Mouse (Mus musculus) forebrain, embryonic 10.5 days (tissue): ENCODE results near the gene Stk38. TPM values are rescaled to one million over a fixed set of nuclear protein-coding genes. Genes with fewer than 3 reads are reported as not detected.
"Not testable (repeated sequence)": the region's sequence is repeated elsewhere in the genome, so short reads cannot be mapped to it uniquely, and the experiment has no call there.

Experiments
- DNase-seq: peaks from one replicate; pipeline ENCODE4 v3.0.0-alpha.2; 2017; ENCODE audit warnings: low spot score; ENCODE audit errors: extremely low spot score
- H3K27ac ChIP-seq: fragments of 300-500 bp; sonication (generic); 2 replicates; pipeline ENCODE4 v1.5.1; 2016; ENCODE audit warnings: mild to moderate bottlenecking
- H3K27me3 ChIP-seq: fragments of 300-500 bp; sonication (generic); 2 replicates; pipeline ENCODE4 v1.6.1; 2016; ENCODE audit warnings: mild to moderate bottlenecking; ENCODE audit not compliant: poor library complexity, severe bottlenecking
- H3K36me3 ChIP-seq: fragments of 300-500 bp; sonication (generic); replicated peaks from 2 replicates; pipeline ENCODE4 v1.6.1; 2016; ENCODE audit warnings: mild to moderate bottlenecking, moderate library complexity
- H3K4me1 ChIP-seq: fragments of 300-500 bp; sonication (generic); 2 replicates; pipeline ENCODE4 v1.6.1; 2016
- H3K4me3 ChIP-seq: fragments of 300-500 bp; sonication (generic); 2 replicates; pipeline ENCODE4 v1.5.1; 2016; ENCODE audit warnings: mild to moderate bottlenecking, moderate library complexity
- H3K9me3 ChIP-seq: fragments of 300-500 bp; sonication (generic); 2 replicates; pipeline ENCODE4 v1.6.1; 2016; ENCODE audit warnings: mild to moderate bottlenecking, moderate library complexity
- WGBS: fragments of 180-500 bp; shearing (Covaris S2); methylation state at CpG from one replicate; pipeline ENCODE4 v1.1.7; 2016; 5-methylcytosine and 5-hydroxymethylcytosine counted together
- polyA plus RNA-seq: library from polyadenylated mRNA; unstranded; fragments of >200 nt; fragmentation: Nextera tagmentation; extraction: Ambion mirVana; gene quantifications from 2 replicates; pipeline ENCODE4 v1.2.1, GENCODE M21; 2016

Gene Stk38
- polyA plus RNA-seq, 1 experiment from 2014 or later, result 117 TPM

- Histone ChIP-seq H3K27me3 (no peaks in the 10 kb centered on the region), H3K4me1 (peaks cover 36% of the 10 kb centered on the region), H3K36me3 (peaks cover 37% of the 10 kb centered on the region), H3K4me3 (peak within 1 kb of the TSS; percentile 80), H3K9me3 (no peaks in the 10 kb centered on the region), H3K27ac (peak within 1 kb of the TSS; percentile 99)
- DNase-seq, result peak; percentile 100
- under 1% methylated on average over 77 of the region's 77 CpGs for WGBS
Observed at GRCm38 (mm10) chr17:29032274-29033069, 24.7 kb upstream of the Stk38 start, which contains the start of gene Srsf3. TSS of gene Srsf3 (plus strand) at chr17:29032628.

- H3K27me3 ChIP-seq, result no peaks in the 10 kb centered on the region
- peak overlapping the region; percentile 80 for H3K4me3 ChIP-seq
- H3K9me3 ChIP-seq, result no peaks in the 10 kb centered on the region
- peak; percentile 71 for DNase-seq
- peak overlapping the region; percentile 99 for H3K27ac ChIP-seq
- peaks cover 30% of the 10 kb centered on the region for H3K36me3 ChIP-seq
- peaks cover 36% of the 10 kb centered on the region for H3K4me1 ChIP-seq
- under 1% methylated on average over 26 of the region's 26 CpGs for WGBS
Observed at GRCm38 (mm10) chr17:29031771-29032273, 24.0 kb upstream of the Stk38 start.

GRCm38 (mm10) chr17:29031085-29031711 is 23.4 kb upstream of the Stk38 start:
- H3K4me1 ChIP-seq, result peaks cover 37% of the 10 kb centered on the region
- H3K36me3 ChIP-seq, result peaks cover 24% of the 10 kb centered on the region
- H3K9me3 ChIP-seq, DNase-seq, H3K27me3 ChIP-seq: not testable (repeated sequence)
- H3K4me3 ChIP-seq, result peak overlapping the region; percentile 80
- 58% methylated on average over 7 of the region's 7 CpGs for WGBS
- H3K27ac ChIP-seq, result peak overlapping the region; percentile 99

GRCm38 (mm10) chr17:29030321-29031034 is 22.7 kb upstream of the Stk38 start:
- WGBS, result 87% methylated on average over 6 of the region's 6 CpGs
- Histone ChIP-seq H3K4me1 (peaks cover 32% of the 10 kb centered on the region), H3K9me3 (no peaks in the 10 kb centered on the region), H3K27me3 (peaks cover 10% of the 10 kb centered on the region), H3K36me3 (peaks cover 17% of the 10 kb centered on the region), H3K4me3 (no peak overlapping the region), H3K27ac (no peak overlapping the region)
- DNase-seq, result no peak

- Histone ChIP-seq H3K9me3 (no peaks in the 10 kb centered on the region), H3K27ac (no peak overlapping the region), H3K4me1 (peaks cover 37% of the 10 kb centered on the region), H3K36me3 (no peaks in the 10 kb centered on the region), H3K4me3 (no peak overlapping the region), H3K27me3 (peaks cover 36% of the 10 kb centered on the region)
- DNase-seq, result no peak
- WGBS, result 52% methylated on average over 5 of the region's 5 CpGs
Observed at GRCm38 (mm10) chr17:29026652-29027356, 19.0 kb upstream of the Stk38 start.

- Histone ChIP-seq H3K36me3 (no peaks in the 10 kb centered on the region), H3K27me3 (peaks cover 36% of the 10 kb centered on the region), H3K4me3 (no peak overlapping the region; the same call in 1 of the 2 replicates), H3K27ac (no peak overlapping the region), H3K4me1 (peaks cover 31% of the 10 kb centered on the region), H3K9me3 (no peaks in the 10 kb centered on the region)
- 20% methylated on average over 10 of the region's 10 CpGs for WGBS
- DNase-seq, result no peak
Observed at GRCm38 (mm10) chr17:29024896-29025565, 17.2 kb upstream of the Stk38 start.

GRCm38 (mm10) chr17:29024047-29024892 is 16.5 kb upstream of the Stk38 start:
- Histone ChIP-seq H3K4me3 (no peak overlapping the region; the same call in 1 of the 2 replicates), H3K27me3 (peaks cover 36% of the 10 kb centered on the region), H3K36me3 (no peaks in the 10 kb centered on the region), H3K4me1 (peaks cover 31% of the 10 kb centered on the region), H3K27ac (no peak overlapping the region), H3K9me3 (no peaks in the 10 kb centered on the region)
- no peak for DNase-seq
- WGBS, result 37% methylated on average over 22 of the region's 22 CpGs

- H3K9me3 ChIP-seq, result no peaks in the 10 kb centered on the region
- peaks cover 36% of the 10 kb centered on the region for H3K27me3 ChIP-seq
- no peak for DNase-seq
- no peak overlapping the region for H3K4me3 ChIP-seq
- WGBS, result 87% methylated on average over 6 of the region's 6 CpGs
- no peaks in the 10 kb centered on the region for H3K36me3 ChIP-seq
- no peak overlapping the region for H3K27ac ChIP-seq
- peaks cover 34% of the 10 kb centered on the region for H3K4me1 ChIP-seq
Observed at GRCm38 (mm10) chr17:29023346-29023745, 15.6 kb upstream of the Stk38 start.

- H3K9me3 ChIP-seq, result no peaks in the 10 kb centered on the region
- no peak overlapping the region for H3K4me3 ChIP-seq
- H3K27ac ChIP-seq, result no peak overlapping the region
- peaks cover 35% of the 10 kb centered on the region for H3K4me1 ChIP-seq
- WGBS, result 29% methylated on average over 15 of the region's 15 CpGs
- no peaks in the 10 kb centered on the region for H3K36me3 ChIP-seq
- peaks cover 36% of the 10 kb centered on the region for H3K27me3 ChIP-seq
- no peak for DNase-seq
Observed at GRCm38 (mm10) chr17:29022230-29022819, 14.5 kb upstream of the Stk38 start.

- no peak overlapping the region for H3K27ac ChIP-seq
- H3K27me3 ChIP-seq, result peaks cover 26% of the 10 kb centered on the region
- H3K4me3 ChIP-seq, result no peak overlapping the region
- H3K36me3 ChIP-seq, result no peaks in the 10 kb centered on the region
- H3K4me1 ChIP-seq, result peaks cover 24% of the 10 kb centered on the region
- H3K9me3 ChIP-seq, result no peaks in the 10 kb centered on the region
- DNase-seq, result no peak
Observed at GRCm38 (mm10) chr17:29020444-29020843, 12.6 kb upstream of the Stk38 start.

GRCm38 (mm10) chr17:29019391-29019790 is 11.6 kb upstream of the Stk38 start:
- DNase-seq, result no peak
- Histone ChIP-seq H3K4me1 (peaks cover 16% of the 10 kb centered on the region), H3K27me3 (peaks cover 15% of the 10 kb centered on the region), H3K27ac (no peak overlapping the region), H3K9me3 (no peaks in the 10 kb centered on the region), H3K36me3 (no peaks in the 10 kb centered on the region), H3K4me3 (no peak overlapping the region)
- 84% methylated on average over 7 of the region's 7 CpGs for WGBS
